Mouse (Mus musculus) intestine, embryonic 16.5 days (tissue): Measurements from ENCODE around the gene Tdpoz5. TPM values are rescaled to one million over a fixed set of nuclear protein-coding genes. Genes with fewer than 3 reads are reported as not detected.
"Not testable (repeated sequence)": the region's sequence is repeated elsewhere in the genome, so short reads cannot be mapped to it uniquely, and the experiment has no call there.

Experiments used
- ATAC-seq: fragments of 200-750 bp; cut with Nextera tagmentation; 2 replicates; pipeline ENCODE4 v1.8.0; 2017; ENCODE audit warnings: moderate TSS enrichment, moderate library complexity
- H3K27ac ChIP-seq: fragments of 300-500 bp; sonication (generic); 2 replicates; pipeline ENCODE4 v1.5.1; 2014; ENCODE audit warnings: mild to moderate bottlenecking, low read length
- H3K27me3 ChIP-seq: fragments of 300-500 bp; sonication (generic); replicated peaks from 2 replicates; pipeline ENCODE4 v1.6.1; 2014; ENCODE audit warnings: low read length, control low read depth, mixed read lengths; ENCODE audit not compliant: control insufficient read depth, insufficient read depth
- H3K36me3 ChIP-seq: fragments of 300-500 bp; sonication (generic); 2 replicates; pipeline ENCODE4 v1.6.1; 2014; ENCODE audit warnings: low read length, control low read depth; ENCODE audit not compliant: control insufficient read depth, insufficient read depth
- H3K4me1 ChIP-seq: fragments of 300-500 bp; sonication (generic); 2 replicates; pipeline ENCODE4 v1.6.1; 2014; ENCODE audit warnings: low read length, control low read depth, mixed read lengths; ENCODE audit not compliant: control insufficient read depth, insufficient read depth
- H3K4me2 ChIP-seq: fragments of 300-500 bp; sonication (generic); 2 replicates; pipeline ENCODE4 v1.6.1; 2014; ENCODE audit warnings: low read depth, low read length, control low read depth
- H3K4me3 ChIP-seq: fragments of 300-500 bp; sonication (generic); 2 replicates; pipeline ENCODE4 v1.5.1; 2014; ENCODE audit warnings: mild to moderate bottlenecking, low read length
- H3K9ac ChIP-seq: fragments of 300-500 bp; sonication (generic); 2 replicates; pipeline ENCODE4 v1.6.1; 2014; ENCODE audit warnings: low read depth, low read length
- H3K9me3 ChIP-seq: fragments of 300-500 bp; sonication (generic); 2 replicates; pipeline ENCODE4 v1.6.1; 2016; ENCODE audit warnings: low read length, control low read depth; ENCODE audit not compliant: control insufficient read depth
- WGBS: fragments of 180-500 bp; shearing (Covaris S2); extraction: QIAGEN DNeasy Blood & Tissue Kit; methylation state at CpG from one replicate; pipeline ENCODE4 v1.1.7; 2014; 5-methylcytosine and 5-hydroxymethylcytosine counted together
- polyA plus RNA-seq: library from polyadenylated mRNA; unstranded; fragments of >200 nt; fragmentation: Nextera tagmentation; extraction: Ambion mirVana; gene quantifications from 2 replicates; pipeline ENCODE4 v1.2.1, GENCODE M21; 2015

Tdpoz5 gene
- polyA plus RNA-seq = not detected in 2 replicates

DNA sequence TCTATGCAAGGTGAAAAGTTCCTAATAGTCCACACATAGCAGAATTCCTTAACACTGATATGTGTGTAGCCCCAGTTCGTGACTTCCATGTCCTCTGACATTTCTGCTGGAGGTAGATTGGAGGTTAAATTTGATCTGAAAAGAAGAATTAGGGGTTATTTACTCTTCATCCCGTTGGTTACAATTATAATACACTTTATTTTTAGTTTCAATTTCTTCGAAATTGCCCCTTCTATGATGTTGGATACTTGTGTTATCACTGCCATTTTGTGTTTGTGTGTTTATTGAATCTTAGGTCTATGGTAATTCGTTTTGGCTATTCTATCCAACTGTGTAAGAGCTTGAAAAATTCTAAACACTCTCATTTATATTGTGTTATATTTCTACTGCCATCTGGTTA is at the start of gene Tdpoz5:
Gene Tdpoz5 (minus strand): TSS at position 101 of the 400 bp plus-strand sequence.
- ATAC-seq, H3K4me3 ChIP-seq, H3K4me1 ChIP-seq, H3K27ac ChIP-seq, H3K27me3 ChIP-seq, H3K36me3 ChIP-seq, H3K4me2 ChIP-seq, H3K9ac ChIP-seq, H3K9me3 ChIP-seq: not testable (repeated sequence)
- WGBS = 87% methylated on average over 2 of the region's 4 CpGs

- H3K4me3 ChIP-seq, H3K9ac ChIP-seq, H3K4me2 ChIP-seq, H3K27ac ChIP-seq, ATAC-seq, H3K27me3 ChIP-seq, H3K4me1 ChIP-seq, H3K9me3 ChIP-seq, H3K36me3 ChIP-seq: not testable (repeated sequence)
- WGBS = 88% methylated on average over 6 of the region's 6 CpGs
Observed at GRCm38 (mm10) chr3:93968938-93969337, 7.8 kb upstream of the Tdpoz5 start.

- not testable (repeated sequence) for H3K9ac ChIP-seq, H3K27ac ChIP-seq, H3K4me1 ChIP-seq, ATAC-seq, H3K27me3 ChIP-seq, H3K9me3 ChIP-seq, H3K4me2 ChIP-seq, H3K36me3 ChIP-seq, H3K4me3 ChIP-seq
- WGBS = 86% methylated on average over 3 of the region's 4 CpGs
Observed at GRCm38 (mm10) chr3:93943443-93943842, 17.7 kb downstream of the Tdpoz5 start, which contains the start of gene Gm9117. Gene Gm9117, minus strand, starts transcription at chr3:93943543.

DNA sequence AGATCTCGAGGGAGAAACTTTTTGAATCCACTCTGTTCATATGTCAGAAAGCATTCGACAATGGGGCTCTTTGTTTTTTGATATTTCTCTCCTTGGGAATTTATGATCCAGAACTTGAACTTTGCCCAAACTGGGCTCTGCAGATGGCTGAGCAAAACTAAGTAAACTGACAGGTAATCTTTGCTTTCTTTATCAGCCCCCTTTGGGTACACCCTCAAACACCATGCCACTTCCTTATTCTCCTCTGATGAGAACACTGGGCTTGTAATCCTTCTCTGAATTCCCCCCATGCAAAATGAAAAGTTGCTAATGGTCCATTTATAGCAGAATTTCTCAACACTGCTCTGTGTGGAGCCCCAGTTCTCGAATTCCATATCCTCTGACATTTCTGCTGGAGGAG is 22.7 kb downstream of the Tdpoz5 start:
- not testable (repeated sequence) for H3K4me1 ChIP-seq, H3K9ac ChIP-seq, H3K27ac ChIP-seq, H3K27me3 ChIP-seq, H3K36me3 ChIP-seq, H3K4me3 ChIP-seq, H3K9me3 ChIP-seq, H3K4me2 ChIP-seq
- peak; percentile 98 for ATAC-seq
- WGBS = no CpG with 5 or more reads among the region's 3 CpGs

Other genes with a start within 250 kb of the Tdpoz5 start
- not detected in 2 replicates for gene Gm5773, start 188.3 kb downstream of the Tdpoz5 start, polyA plus RNA-seq
- not detected in 2 replicates for gene Tdpoz4, start 164.9 kb downstream of the Tdpoz5 start, polyA plus RNA-seq
- not detected in 2 replicates for gene Tdpoz3, start 135.3 kb downstream of the Tdpoz5 start, polyA plus RNA-seq
- gene Gm9117, start 17.8 kb downstream of the Tdpoz5 start, polyA plus RNA-seq = 0.12 and 0.16 TPM in 2 replicates
- gene Gm9125, start 93.6 kb upstream of the Tdpoz5 start, polyA plus RNA-seq = 0.06 and 0.24 TPM in 2 replicates
- gene Gm10697, start 111.3 kb upstream of the Tdpoz5 start, polyA plus RNA-seq = not detected in 2 replicates
- not detected in 2 replicates for gene Gm10696, start 216.9 kb upstream of the Tdpoz5 start, polyA plus RNA-seq
- gene Gm5286, start 235.4 kb upstream of the Tdpoz5 start, polyA plus RNA-seq = not detected in 2 replicates